Mouse (Mus musculus) brain, embryonic 14.5 days (tissue): ENCODE measurements around the gene Glud1. TPM values are rescaled to one million over a fixed set of nuclear protein-coding genes. Genes with fewer than 3 reads are reported as not detected.

Experiments
- DNase-seq: peaks from one replicate; pipeline ENCODE4 v3.0.0-alpha.2; 2011; ENCODE audit warnings: low read depth
- CTCF ChIP-seq: fragments of 200-500 bp; IDR thresholded peaks from 2 replicates; pipeline ENCODE4 v1.5.1; 2012; ENCODE audit warnings: inconsistent platforms, mild to moderate bottlenecking, moderate library complexity, borderline replicate concordance; ENCODE audit not compliant: insufficient read depth, insufficient read length; ENCODE audit errors: extremely low read depth
- POLR2A ChIP-seq: fragments of 200-500 bp; IDR thresholded peaks from 2 replicates; pipeline ENCODE4 v1.6.1; 2012; ENCODE audit warnings: mild to moderate bottlenecking, inconsistent platforms, borderline replicate concordance; ENCODE audit not compliant: poor library complexity, insufficient read depth, insufficient read length, severe bottlenecking; ENCODE audit errors: extremely low read depth
- polyA plus RNA-seq: library from polyadenylated mRNA; depleted of rRNA; stranded (reverse); fragments of >200 nt; gene quantifications from 2 replicates; pipeline ENCODE4 v1.2.3, GENCODE M21; 2012

The Glud1 gene
- polyA plus RNA-seq, 1 experiment, result 99.3 TPM

DNA sequence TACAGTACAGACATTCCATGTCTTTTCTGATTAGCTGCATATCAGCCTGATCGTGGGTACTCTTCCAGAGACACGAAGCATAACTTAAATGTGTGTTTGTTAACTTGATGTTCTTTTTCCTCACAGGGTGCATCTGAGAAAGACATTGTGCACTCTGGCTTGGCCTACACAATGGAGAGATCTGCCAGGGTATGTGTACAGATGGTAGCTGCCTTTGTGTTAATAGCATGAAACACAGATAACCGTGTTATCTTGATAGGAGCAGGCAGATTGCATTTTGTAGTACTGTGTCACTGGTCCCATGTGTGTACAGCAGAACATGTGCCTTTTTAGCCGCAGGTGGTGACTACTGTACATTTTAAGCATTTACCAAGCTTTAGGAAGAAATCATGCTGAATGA, 31.5 kb downstream of the Glud1 start:
- no peak for DNase-seq
- TF ChIP-seq POLR2A (no peak), CTCF (no peak)

DNA sequence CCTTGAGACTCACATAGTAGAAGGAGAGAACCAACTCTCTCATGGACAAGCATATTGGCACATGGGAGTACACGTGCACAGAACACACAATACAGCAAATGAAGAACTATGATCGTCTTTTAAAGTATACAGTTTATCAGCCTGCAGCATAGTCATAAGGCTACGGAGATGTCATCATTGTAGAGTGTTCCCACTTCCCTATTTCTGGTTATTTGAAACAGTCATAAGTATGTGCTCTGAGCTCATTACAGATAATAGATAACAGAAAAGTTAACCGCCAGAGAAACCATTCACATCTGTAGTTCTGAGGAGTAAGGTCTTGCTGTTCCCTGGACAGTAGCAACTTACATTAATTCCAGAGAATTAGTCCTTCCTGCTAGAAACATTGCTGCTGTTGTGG, 32.6 kb downstream of the Glud1 start:
- TF ChIP-seq CTCF (no peak), POLR2A (no peak)
- no peak for DNase-seq

DNA sequence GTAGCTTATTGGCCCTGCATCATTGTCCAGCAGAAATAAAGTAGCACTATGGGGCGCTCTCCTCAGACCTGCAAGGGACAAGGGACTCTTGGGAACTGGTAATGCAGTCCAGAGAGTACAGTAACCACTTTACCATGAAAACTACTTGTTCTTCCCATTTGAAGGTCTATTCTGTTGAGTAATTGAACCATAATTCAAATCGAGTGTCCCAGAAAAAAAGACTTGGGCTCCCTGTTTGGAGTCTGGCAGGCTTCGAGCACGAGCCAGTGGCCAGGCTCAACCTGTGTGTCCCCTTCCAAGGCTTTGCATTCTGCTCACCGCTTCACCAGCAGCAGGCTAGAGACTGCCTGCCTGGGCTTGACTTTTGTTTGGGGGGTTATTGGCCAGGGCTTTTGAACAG, 33.8 kb downstream of the Glud1 start:
- DNase-seq, result no peak
- no peak for TF ChIP-seq CTCF
- no peak for TF ChIP-seq POLR2A

DNA sequence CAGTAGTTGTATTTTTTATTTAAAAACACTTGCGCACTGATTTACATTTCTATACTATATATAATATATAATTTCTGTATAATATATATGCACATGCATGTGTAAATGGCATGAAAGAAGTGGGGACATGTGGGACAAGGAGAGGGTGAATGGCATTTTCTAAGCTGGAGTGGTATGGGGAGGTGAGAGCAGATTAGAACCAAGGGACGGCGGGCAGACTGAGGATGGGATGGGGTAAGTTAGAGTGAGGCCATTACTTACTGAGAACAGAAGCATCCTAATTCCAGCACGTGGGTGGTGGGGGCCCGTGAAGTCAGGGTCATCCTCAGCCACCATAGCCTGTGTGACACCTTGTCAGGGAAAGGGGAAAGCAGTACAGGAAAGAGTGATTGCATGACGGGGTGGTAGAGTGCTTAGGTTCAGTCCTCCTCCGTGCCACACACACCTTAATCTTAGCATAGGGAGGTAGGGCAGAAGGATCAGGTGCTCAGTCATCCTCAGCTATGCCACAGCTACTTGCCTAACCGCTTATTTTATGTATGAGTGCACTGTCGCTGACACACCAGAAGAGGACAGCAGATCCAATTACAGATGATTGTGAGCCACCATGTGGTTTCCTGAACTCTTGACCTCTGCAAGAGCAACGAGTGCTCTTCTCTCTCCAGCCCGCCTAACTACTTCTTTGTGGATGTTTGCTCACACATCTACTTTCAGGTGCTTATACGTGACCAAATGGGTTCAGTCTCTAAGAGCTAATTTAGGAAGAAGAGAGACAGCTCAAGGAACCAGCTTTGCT, 35.4 kb downstream of the Glud1 start:
- no peak for TF ChIP-seq CTCF
- TF ChIP-seq POLR2A, result no peak
- DNase-seq, result no peak

DNA sequence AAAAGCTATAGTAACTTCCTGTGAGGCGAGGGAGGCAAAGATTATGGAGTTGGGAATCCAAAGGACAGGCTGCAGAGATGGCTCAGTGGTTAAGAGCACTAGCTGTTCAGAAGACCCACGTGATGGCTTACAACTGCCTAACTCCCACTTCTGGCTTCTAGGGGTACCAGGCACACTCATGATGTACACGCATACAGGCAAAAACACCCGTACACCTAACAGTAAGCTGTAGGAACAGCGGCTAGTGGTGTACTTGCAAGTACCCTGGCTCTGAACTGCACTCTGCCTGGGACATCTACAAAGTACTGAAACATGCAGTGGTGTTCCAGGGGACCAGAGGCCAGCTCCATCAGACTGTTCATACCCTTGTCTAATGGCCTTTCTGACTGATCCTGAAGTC, 36.6 kb downstream of the Glud1 start:
- TF ChIP-seq POLR2A (no peak), CTCF (no peak)
- DNase-seq, result no peak

DNA sequence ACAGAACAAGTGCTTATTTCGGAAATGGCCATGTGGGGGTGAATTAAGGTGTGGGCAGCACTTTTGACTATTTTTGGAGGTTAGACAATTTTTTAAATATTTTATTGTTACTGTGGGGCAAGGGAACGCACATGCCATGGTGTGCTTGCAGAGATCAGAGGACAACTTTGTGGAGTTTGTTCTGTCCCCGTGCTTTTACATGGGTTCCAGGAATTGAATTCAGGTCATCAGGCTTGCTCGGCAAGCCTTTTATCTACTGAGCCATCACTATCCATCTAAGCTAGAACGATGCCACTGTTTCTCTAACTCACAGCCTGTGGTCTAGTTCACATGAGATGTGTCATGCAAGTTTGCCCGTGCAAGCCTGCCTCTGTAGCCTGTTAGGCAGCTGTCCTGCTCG, 37.8 kb downstream of the Glud1 start:
- TF ChIP-seq POLR2A (no peak), CTCF (no peak)
- no peak for DNase-seq

DNA sequence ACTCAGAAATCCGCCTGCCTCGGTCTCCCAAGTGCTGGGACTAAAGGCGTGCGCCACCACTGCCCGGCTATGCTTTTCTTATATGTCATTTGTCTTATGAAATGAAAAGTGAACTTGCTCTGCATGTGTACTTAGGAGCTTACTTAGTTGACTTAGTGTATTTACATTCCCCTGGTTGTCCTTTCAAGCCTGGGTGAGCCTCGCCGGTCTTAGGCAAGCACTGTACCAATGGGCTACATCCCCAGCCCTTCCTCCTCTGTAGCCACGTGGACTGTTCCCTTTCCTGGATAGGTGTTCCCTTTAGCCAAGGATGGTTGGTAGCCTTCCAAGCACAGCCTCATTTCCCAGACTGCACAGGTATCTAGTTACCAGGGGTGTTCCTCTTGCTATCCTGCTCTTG, 38.5 kb downstream of the Glud1 start:
- DNase-seq, result no peak
- TF ChIP-seq CTCF (no peak), POLR2A (no peak)

DNA sequence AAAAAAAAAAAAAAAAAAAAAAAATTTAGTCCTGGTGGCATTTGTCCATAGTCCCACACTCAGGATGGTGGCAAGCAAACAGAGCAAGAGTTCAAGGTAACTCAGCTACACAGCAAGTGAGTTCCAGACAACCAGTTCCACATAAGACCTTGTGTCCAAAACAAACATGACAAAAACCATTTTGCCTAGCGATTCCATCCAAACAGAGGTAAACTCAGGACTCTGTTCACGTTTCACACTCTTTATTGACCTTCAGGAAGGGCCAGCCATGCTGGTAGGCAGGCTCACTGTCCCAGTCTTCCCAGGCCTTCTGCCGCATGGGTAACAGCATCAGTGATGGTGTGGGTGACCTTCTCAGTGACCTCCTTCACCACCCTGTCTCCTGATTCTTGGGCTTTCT, 41.1 kb downstream of the Glud1 start:
- DNase-seq, result no peak
- TF ChIP-seq POLR2A (no peak), CTCF (no peak)

DNA sequence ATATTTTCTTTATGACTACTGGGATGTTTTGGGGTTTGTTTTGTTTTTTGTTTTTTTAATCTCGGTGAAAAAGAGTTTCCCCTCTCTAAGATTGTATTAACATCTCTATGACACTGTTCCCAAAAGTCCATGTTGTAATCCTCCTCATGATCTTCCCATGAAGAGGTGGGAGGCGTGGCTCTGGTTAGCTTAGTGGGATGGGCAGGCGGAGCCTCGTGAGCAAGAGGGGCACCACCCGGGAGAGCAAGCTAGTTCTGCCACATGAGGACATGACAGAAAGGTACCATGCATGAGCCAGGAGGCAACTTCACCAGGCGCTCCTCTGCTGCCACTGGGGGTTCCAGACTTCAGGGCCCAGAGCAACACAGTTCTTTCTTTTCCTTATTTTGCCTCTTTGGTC, 42.0 kb downstream of the Glud1 start:
- no peak for DNase-seq
- TF ChIP-seq POLR2A (no peak), CTCF (no peak)

DNA sequence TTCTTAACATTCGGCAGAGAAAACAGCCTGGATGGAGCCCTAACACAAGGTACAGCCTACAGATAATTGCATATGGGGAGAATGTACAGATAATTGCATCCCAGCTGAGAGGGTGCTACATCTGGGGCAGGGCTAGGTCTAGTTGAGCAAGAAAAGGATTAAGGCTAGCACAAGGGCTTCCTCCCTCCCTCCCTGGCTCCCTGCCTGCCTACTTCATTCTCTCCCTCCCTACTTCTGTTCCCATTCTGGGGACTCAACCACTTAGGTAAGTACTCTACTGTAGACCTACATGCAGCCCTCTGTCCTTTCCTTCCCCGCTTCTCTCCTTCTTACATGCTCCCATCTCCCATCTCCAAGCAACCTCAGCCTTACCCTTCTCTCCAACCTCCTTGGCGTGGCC, 42.8 kb downstream of the Glud1 start:
- DNase-seq, result no peak
- TF ChIP-seq CTCF, result no peak
- no peak for TF ChIP-seq POLR2A

DNA sequence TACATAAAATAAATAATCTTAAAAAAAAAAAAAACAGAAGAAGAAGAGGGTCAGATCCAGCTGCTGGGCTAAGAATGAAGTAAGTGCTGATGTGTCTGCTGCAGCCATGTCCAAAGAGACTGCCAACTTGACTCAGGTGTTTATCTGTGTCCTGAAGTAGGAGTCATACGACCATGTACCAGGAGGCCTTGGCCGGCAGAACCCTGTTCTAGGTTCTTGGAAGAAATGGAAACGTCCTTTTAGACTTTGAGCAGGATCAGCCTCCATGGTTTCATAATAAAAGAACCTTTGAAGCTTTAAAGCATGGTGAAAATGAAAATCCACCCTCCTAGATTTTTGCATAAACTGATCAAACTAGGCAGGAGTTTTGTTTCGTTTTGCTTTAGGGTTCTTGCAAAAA, 43.9 kb downstream of the Glud1 start:
- no peak for TF ChIP-seq POLR2A
- TF ChIP-seq CTCF, result no peak
- DNase-seq, result no peak

DNA sequence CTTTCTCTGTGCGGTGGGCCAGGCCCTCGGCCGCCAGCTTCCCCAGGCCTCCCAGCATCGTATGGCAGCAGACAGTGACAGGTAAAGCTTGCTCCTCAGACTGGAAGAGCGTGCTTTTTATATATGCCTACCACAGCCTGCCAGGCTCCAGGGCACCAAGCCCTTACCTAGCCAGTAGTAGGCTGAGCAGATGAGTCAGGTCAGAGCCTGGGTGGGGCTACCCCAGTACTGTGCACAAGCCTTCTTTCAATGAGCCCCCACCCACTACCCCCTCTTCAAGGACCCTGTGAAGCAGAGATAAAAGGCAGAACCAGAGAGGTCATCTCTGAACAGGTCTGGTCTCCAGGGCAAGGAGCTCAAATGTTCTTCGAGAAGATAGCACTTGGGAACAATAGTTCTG, 44.8 kb downstream of the Glud1 start, which contains the start of gene Fam25c:
Fam25c (minus strand) TSS at position 133 of the 400 bp plus-strand sequence.
- no peak for DNase-seq
- no peak for TF ChIP-seq CTCF
- TF ChIP-seq POLR2A, result no peak

DNA sequence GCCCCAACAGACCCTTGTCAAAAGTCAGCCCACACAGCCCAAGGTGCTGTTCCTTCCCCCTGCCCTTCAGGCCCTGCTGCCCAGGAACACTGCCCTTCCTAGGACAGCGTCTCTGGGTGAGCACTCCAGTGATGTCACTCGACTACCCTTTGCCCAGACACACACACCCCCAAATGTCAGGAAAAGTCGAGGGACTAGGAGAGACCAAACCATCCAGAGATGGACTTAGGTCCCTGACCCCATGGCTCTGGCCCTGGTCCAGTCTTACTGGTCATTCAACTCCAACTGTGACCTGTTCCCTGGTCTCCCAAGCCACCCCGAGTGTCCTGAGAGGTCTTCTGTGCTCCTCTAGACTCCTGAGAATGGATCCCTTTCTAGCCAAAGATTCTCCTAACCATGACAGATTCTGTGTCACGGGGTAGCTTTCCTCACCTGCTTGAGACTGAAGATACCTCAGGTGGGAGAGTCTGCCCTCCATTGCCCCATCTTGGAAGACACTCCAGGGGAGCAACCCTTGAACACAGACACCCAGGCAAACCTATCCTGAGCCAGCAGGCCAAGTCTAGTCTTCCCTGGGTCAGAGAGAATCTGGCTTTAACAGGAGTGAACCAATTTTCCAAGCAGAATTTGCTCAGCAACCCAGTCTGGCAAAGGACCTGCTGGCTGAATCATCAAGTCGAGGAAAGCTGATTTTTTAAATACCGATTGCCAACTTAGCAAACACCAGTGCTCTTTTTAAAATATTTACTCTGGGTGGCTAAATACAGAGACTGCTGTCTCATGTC, 47.3 kb downstream of the Glud1 start:
- DNase-seq, result no peak

More for the DNA sequence above, 47.3 kb downstream of the Glud1 start:
- TF ChIP-seq CTCF, result no peak
- no peak for TF ChIP-seq POLR2A
